Mouse (Mus musculus) liver, embryonic 15.5 days (tissue): ENCODE data around the gene Ell. TPM values are rescaled to one million over a fixed set of nuclear protein-coding genes. Genes with fewer than 3 reads are reported as not detected.
A peak's percentile ranks its signal among the peaks of the same experiment; 100 is the strongest.

ENCODE experiments used
- ATAC-seq: fragments of 200-750 bp; cut with Nextera tagmentation; 2 replicates; pipeline ENCODE4 v1.8.0; 2017; ENCODE audit warnings: moderate number of reproducible peaks, mild to moderate bottlenecking, moderate library complexity; ENCODE audit not compliant: insufficient read depth
- H3K27ac ChIP-seq: fragments of 300-500 bp; sonication (generic); replicated peaks from 2 replicates; pipeline ENCODE4 v1.5.1; 2015; ENCODE audit warnings: mild to moderate bottlenecking, inconsistent platforms
- H3K27me3 ChIP-seq: fragments of 300-500 bp; sonication (generic); 2 replicates; pipeline ENCODE4 v1.6.1; 2015; ENCODE audit warnings: mild to moderate bottlenecking, inconsistent platforms
- H3K36me3 ChIP-seq: fragments of 300-500 bp; sonication (generic); replicated peaks from 2 replicates; pipeline ENCODE4 v1.6.1; 2015; ENCODE audit warnings: moderate library complexity, mild to moderate bottlenecking, inconsistent platforms
- H3K4me1 ChIP-seq: fragments of 300-500 bp; sonication (generic); replicated peaks from 2 replicates; pipeline ENCODE4 v1.6.1; 2015; ENCODE audit warnings: inconsistent platforms
- H3K4me2 ChIP-seq: fragments of 300-500 bp; sonication (generic); 2 replicates; pipeline ENCODE4 v1.6.1; 2015; ENCODE audit warnings: moderate library complexity, mild to moderate bottlenecking, inconsistent platforms
- H3K4me3 ChIP-seq: fragments of 300-500 bp; sonication (generic); replicated peaks from 2 replicates; pipeline ENCODE4 v1.5.1; 2015; ENCODE audit warnings: mild to moderate bottlenecking, inconsistent platforms
- H3K9ac ChIP-seq: fragments of 300-500 bp; sonication (generic); 2 replicates; pipeline ENCODE4 v1.6.1; 2015; ENCODE audit warnings: moderate library complexity, mild to moderate bottlenecking, inconsistent platforms
- H3K9me3 ChIP-seq: fragments of 300-500 bp; sonication (generic); replicated peaks from 2 replicates; pipeline ENCODE4 v1.6.1; 2016; ENCODE audit warnings: inconsistent platforms
- WGBS: fragments of 180-500 bp; shearing (Covaris S2); methylation state at CpG from one replicate; pipeline ENCODE4 v1.1.7; 2015; ENCODE audit warnings: mixed read lengths; ENCODE audit not compliant: insufficient replicate concordance; 5-methylcytosine and 5-hydroxymethylcytosine counted together
- polyA plus RNA-seq: library from polyadenylated mRNA; unstranded; fragments of >200 nt; fragmentation: Nextera tagmentation; extraction: Ambion mirVana; gene quantifications from 2 replicates; pipeline ENCODE4 v1.2.1, GENCODE M21; 2015

Gene Ell
- polyA plus RNA-seq, 1 experiment from 2014 or later, result 11.8 TPM

DNA sequence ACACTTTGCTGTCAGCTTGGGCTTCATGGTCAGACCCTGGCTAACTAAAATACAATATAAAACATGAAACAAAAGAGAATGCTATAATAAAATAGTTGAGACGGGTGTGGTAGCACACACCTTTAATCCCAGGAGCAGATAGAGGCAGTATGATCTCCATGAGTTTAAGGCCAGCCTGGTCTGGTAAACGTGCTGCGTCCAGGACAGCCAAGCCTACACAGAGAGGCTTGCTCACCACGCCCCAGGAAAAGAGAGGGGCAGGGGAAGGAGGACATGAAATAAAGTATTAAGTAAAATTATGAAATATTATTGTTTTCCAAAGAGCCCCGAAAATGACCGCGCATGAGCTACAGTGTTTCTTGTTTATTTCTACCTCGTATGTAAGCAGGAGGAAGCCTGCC, 12.1 kb upstream of the Ell start:
- peaks cover 65% of the 10 kb centered on the region for H3K4me1 ChIP-seq
- peak overlapping the region; percentile 83 for H3K4me3 ChIP-seq
- peak overlapping the region; percentile 98 for H3K9ac ChIP-seq
- WGBS, result under 1% methylated on average over 8 of the region's 8 CpGs
- H3K27ac ChIP-seq, result peak overlapping the region; percentile 91
- no peaks in the 10 kb centered on the region for H3K27me3 ChIP-seq
- peak overlapping the region; percentile 72 for H3K4me2 ChIP-seq
- peaks cover 25% of the 10 kb centered on the region for H3K36me3 ChIP-seq
- H3K9me3 ChIP-seq, result no peaks in the 10 kb centered on the region
- peak; percentile 33 for ATAC-seq

DNA sequence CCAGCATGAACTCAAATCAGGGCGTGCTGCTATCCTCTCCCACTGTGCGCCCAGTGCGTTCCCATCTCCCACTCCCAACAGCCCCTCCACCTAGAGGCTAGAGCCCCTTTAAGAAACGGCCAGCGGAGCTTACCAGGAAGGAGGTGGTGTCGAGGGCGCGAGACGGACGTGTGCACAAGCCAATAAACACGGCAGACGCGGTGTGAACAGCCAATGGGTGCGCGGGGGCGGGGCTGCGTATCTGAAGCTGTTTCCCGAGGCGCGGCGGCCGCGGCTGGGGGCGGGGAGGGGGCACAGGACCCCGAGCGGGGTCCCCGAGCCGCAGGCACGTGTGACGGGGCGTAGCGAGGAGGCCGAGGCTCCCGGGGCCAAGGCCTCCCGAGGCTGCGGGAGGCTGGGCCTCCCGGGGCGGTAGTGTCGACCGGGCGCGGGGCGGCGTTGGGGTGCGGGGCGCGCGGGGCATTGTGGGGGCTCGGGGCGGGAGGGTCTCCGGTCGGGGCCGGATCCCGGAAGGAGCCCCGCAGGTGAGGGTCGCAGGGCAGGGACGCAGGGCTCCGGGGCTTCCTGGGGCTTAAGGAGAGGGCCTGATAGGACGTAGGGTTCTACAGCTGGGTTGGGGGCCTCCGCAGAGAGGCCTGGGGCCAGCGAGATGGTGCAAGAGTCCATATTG, 11.6 kb upstream of the Ell start, which contains the start of the genes Fkbp8 and Kxd1:
Gene Fkbp8, plus strand, starts transcription at position 213 of the 670 bp plus-strand sequence.
Gene Kxd1, minus strand, starts transcription at position 445 of the 670 bp plus-strand sequence.
- Histone ChIP-seq H3K4me1 (peaks cover 59% of the 10 kb centered on the region), H3K4me2 (peak within 1 kb of the TSS; percentile 72), H3K9me3 (no peaks in the 10 kb centered on the region), H3K4me3 (peak within 1 kb of the TSS; percentile 83), H3K9ac (peak within 1 kb of the TSS; percentile 98), H3K27me3 (no peaks in the 10 kb centered on the region), H3K36me3 (peaks cover 31% of the 10 kb centered on the region), H3K27ac (peak within 1 kb of the TSS; percentile 91)
- ATAC-seq, result peak; percentile 77
- under 1% methylated on average over 61 of the region's 61 CpGs for WGBS

- no peak for ATAC-seq
- Histone ChIP-seq H3K36me3 (peaks cover 37% of the 10 kb centered on the region), H3K27ac (peak overlapping the region; percentile 91), H3K4me1 (peaks cover 57% of the 10 kb centered on the region), H3K4me2 (peak overlapping the region; percentile 72), H3K9ac (peak overlapping the region; percentile 98), H3K9me3 (no peaks in the 10 kb centered on the region), H3K27me3 (no peaks in the 10 kb centered on the region), H3K4me3 (peak overlapping the region; percentile 83)
- WGBS, result 11% methylated on average over 13 of the region's 13 CpGs
Measured at GRCm38 (mm10) chr8:70528182-70528797, 11.0 kb upstream of the Ell start.

GRCm38 (mm10) chr8:70529299-70529698, 10.0 kb upstream of the Ell start:
- Histone ChIP-seq H3K27ac (peak overlapping the region; percentile 91), H3K9me3 (no peaks in the 10 kb centered on the region), H3K27me3 (no peaks in the 10 kb centered on the region), H3K9ac (peak overlapping the region; percentile 98), H3K4me3 (peak overlapping the region; percentile 30), H3K4me1 (peaks cover 51% of the 10 kb centered on the region), H3K36me3 (peaks cover 47% of the 10 kb centered on the region), H3K4me2 (peak overlapping the region; percentile 72)
- ATAC-seq, result no peak
- 17% methylated on average over 5 of the region's 5 CpGs for WGBS

- Histone ChIP-seq H3K27ac (peak overlapping the region; percentile 91), H3K36me3 (peaks cover 52% of the 10 kb centered on the region), H3K4me3 (peak overlapping the region; percentile 30), H3K9me3 (no peaks in the 10 kb centered on the region), H3K4me2 (peak overlapping the region; percentile 72), H3K27me3 (no peaks in the 10 kb centered on the region), H3K4me1 (peaks cover 51% of the 10 kb centered on the region), H3K9ac (peak overlapping the region; percentile 98)
- 66% methylated on average over 3 of the region's 3 CpGs for WGBS
- no peak for ATAC-seq
Measured at GRCm38 (mm10) chr8:70529741-70530161, 9.5 kb upstream of the Ell start.

DNA sequence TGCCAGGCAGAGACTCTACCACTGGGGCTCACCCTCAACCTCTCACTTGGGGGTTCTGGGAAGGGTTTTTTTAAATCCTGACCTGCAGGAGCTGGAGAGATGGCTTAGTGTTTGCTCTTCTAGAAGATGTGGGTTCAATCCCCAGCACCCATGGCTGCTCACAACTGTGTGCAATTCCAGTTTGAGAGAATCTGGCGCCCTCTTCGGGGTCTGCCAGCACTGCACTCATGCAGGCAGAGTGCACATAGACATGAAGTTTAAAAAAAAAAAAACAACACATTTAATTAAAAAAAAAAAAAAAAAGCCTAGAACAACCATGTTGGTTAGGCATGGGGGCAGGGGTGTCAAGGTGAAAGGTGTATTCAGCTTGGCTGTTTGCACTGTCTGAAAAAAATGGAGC, 8.9 kb upstream of the Ell start:
- 85% methylated on average over 2 of the region's 2 CpGs for WGBS
- H3K27ac ChIP-seq, result peak overlapping the region; percentile 91
- no peaks in the 10 kb centered on the region for H3K9me3 ChIP-seq
- no peaks in the 10 kb centered on the region for H3K27me3 ChIP-seq
- ATAC-seq, result no peak
- no peak overlapping the region for H3K9ac ChIP-seq
- peak overlapping the region; percentile 72; the same call in 1 of the 2 replicates for H3K4me2 ChIP-seq
- H3K4me3 ChIP-seq, result no peak overlapping the region
- peaks cover 47% of the 10 kb centered on the region for H3K4me1 ChIP-seq
- H3K36me3 ChIP-seq, result peaks cover 57% of the 10 kb centered on the region

DNA sequence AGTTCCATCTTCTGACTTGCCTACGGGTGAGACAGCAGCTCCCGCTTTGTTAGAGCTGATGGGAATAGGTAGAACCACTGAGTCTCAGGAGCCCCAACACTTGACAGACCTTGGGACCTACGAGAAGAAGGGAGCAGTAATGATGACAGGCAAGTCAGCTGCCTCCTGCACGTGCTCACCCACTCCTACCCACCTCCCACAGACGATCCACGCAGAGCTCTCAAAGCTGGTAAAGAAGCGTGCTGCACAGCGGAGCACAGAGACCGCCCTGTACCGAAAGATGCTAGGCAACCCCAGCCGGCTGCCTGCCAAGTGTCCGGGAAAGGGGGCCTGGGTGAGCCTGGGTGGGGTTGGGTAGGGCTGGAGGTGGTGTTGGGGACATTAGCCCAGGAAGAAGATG, 5.0 kb upstream of the Ell start:
- Histone ChIP-seq H3K27ac (no peak overlapping the region), H3K4me1 (peaks cover 33% of the 10 kb centered on the region), H3K27me3 (no peaks in the 10 kb centered on the region), H3K9ac (no peak overlapping the region), H3K4me3 (no peak overlapping the region), H3K36me3 (peaks cover 82% of the 10 kb centered on the region), H3K4me2 (no peak overlapping the region), H3K9me3 (no peaks in the 10 kb centered on the region)
- no peak for ATAC-seq
- WGBS, result 86% methylated on average over 12 of the region's 12 CpGs

- H3K9me3 ChIP-seq, result no peaks in the 10 kb centered on the region
- WGBS, result 80% methylated on average over 3 of the region's 3 CpGs
- no peak overlapping the region for H3K27ac ChIP-seq
- no peak for ATAC-seq
- no peak overlapping the region for H3K4me3 ChIP-seq
- no peaks in the 10 kb centered on the region for H3K27me3 ChIP-seq
- H3K9ac ChIP-seq, result no peak overlapping the region
- H3K4me1 ChIP-seq, result peaks cover 31% of the 10 kb centered on the region
- H3K36me3 ChIP-seq, result peaks cover 76% of the 10 kb centered on the region
- H3K4me2 ChIP-seq, result no peak overlapping the region
Measured at GRCm38 (mm10) chr8:70535221-70535620, 4.0 kb upstream of the Ell start.

- WGBS, result 81% methylated on average over 2 of the region's 2 CpGs
- H3K4me2 ChIP-seq, result no peak overlapping the region
- H3K36me3 ChIP-seq, result peaks cover 71% of the 10 kb centered on the region
Measured at GRCm38 (mm10) chr8:70535701-70536100, 3.6 kb upstream of the Ell start.

GRCm38 (mm10) chr8:70538024-70538579, 1.2 kb upstream of the Ell start:
- H3K4me3 ChIP-seq, result peak overlapping the region; percentile 94

More at GRCm38 (mm10) chr8:70535701-70536100, 3.6 kb upstream of the Ell start:
- H3K9me3 ChIP-seq, result no peaks in the 10 kb centered on the region
- no peak overlapping the region for H3K27ac ChIP-seq
- H3K27me3 ChIP-seq, result no peaks in the 10 kb centered on the region
- H3K4me1 ChIP-seq, result peaks cover 31% of the 10 kb centered on the region
- no peak overlapping the region for H3K9ac ChIP-seq
- no peak for ATAC-seq
- no peak overlapping the region for H3K4me3 ChIP-seq

DNA sequence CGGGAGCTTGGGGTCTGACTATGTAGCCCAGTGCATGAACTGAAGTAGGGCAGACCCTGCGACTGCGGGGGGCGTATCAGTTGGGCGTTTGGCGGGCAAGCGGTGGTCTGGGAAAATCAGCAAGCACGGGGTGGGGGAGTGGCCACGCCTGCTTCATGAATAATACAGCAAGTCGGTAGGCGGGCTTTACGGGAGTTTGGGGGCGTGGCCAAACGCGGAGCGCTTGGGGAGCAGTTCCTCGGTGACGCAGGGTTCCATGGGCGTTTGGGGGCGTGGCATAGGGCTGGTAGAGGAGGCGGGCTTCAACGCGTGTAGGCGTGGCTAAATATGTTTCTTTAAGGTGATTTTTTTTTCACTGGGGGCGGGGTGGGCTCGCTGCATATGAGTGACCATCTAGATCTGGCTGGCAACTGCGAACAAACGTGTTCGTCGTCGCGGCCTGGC, 602 bp upstream of the Ell start:
- peaks cover 41% of the 10 kb centered on the region for H3K36me3 ChIP-seq
- H3K4me1 ChIP-seq, result peaks cover 55% of the 10 kb centered on the region
- no peaks in the 10 kb centered on the region for H3K27me3 ChIP-seq
- peak overlapping the region; percentile 94 for H3K9ac ChIP-seq
- H3K27ac ChIP-seq, result peak overlapping the region; percentile 100
- under 1% methylated on average over 32 of the region's 32 CpGs for WGBS
- peak; percentile 56 for ATAC-seq
- peak overlapping the region; percentile 94 for H3K4me3 ChIP-seq
- H3K4me2 ChIP-seq, result peak overlapping the region; percentile 99
- H3K9me3 ChIP-seq, result no peaks in the 10 kb centered on the region

More at GRCm38 (mm10) chr8:70538024-70538579, 1.2 kb upstream of the Ell start:
- 17% methylated on average over 24 of the region's 24 CpGs for WGBS
- Histone ChIP-seq H3K9ac (peak overlapping the region; percentile 75), H3K4me1 (peaks cover 50% of the 10 kb centered on the region), H3K9me3 (no peaks in the 10 kb centered on the region), H3K4me2 (peak overlapping the region; percentile 99), H3K27me3 (no peaks in the 10 kb centered on the region), H3K27ac (peak overlapping the region; percentile 100), H3K36me3 (peaks cover 47% of the 10 kb centered on the region)
- ATAC-seq, result peak; percentile 14; the same call in 1 of the 2 replicates
